Mouse (Mus musculus) layer of hippocampus, adult 18-20 months (tissue): ENCODE measurements around the gene Kptn. TPM values are rescaled to one million over a fixed set of nuclear protein-coding genes. Genes with fewer than 3 reads are reported as not detected.

Source experiments
- DNase-seq, 2 experiments: peaks; one replicate each; pipeline ENCODE4 v3.0.0; 2022; ENCODE audit warnings: low spot score in 2 of 2
- total RNA-seq, 2 experiments: library from RNA; stranded (reverse); gene quantifications; 2 replicates each; pipeline ENCODE4 v1.2.3; 2021

The Kptn gene
- total RNA-seq, 2 experiments from 2014 or later: 34.2 to 34.3 TPM

- no peak for DNase-seq
Measured at GRCm38 (mm10) chr7:16116418-16116817, 3.3 kb upstream of the Kptn start.

- DNase-seq: no peak
Measured at GRCm38 (mm10) chr7:16117100-16117499, 2.6 kb upstream of the Kptn start.

- no peak for DNase-seq
Measured at GRCm38 (mm10) chr7:16120262-16120600, 536 bp downstream of the Kptn start.

GRCm38 (mm10) chr7:16125829-16126228 is 6.1 kb downstream of the Kptn start:
- no peak for DNase-seq

GRCm38 (mm10) chr7:16128344-16128743 is 8.6 kb downstream of the Kptn start:
- DNase-seq: no peak

GRCm38 (mm10) chr7:16128899-16129298 is 9.2 kb downstream of the Kptn start:
- DNase-seq: no peak

GRCm38 (mm10) chr7:16129421-16129845 is 9.7 kb downstream of the Kptn start, which contains the start of gene Slc8a2:
Gene Slc8a2, plus strand, starts transcription at chr7:16129826.
- peak; percentile 88 to 93 for DNase-seq

- peak; percentile 63 to 69 for DNase-seq
Measured at GRCm38 (mm10) chr7:16129846-16130691, 10.4 kb downstream of the Kptn start.

GRCm38 (mm10) chr7:16130956-16131634 is 11.4 kb downstream of the Kptn start:
- no peak for DNase-seq

GRCm38 (mm10) chr7:16132161-16132581 is 12.5 kb downstream of the Kptn start:
- peak in 1 of 2 experiments; percentile 65 for DNase-seq

GRCm38 (mm10) chr7:16132926-16133325 is 13.2 kb downstream of the Kptn start:
- no peak for DNase-seq

- DNase-seq: no peak
Measured at GRCm38 (mm10) chr7:16133691-16134090, 14.0 kb downstream of the Kptn start.

- no peak for DNase-seq
Measured at GRCm38 (mm10) chr7:16134951-16135392, 15.3 kb downstream of the Kptn start.

- peak; percentile 76 to 84 for DNase-seq
Measured at GRCm38 (mm10) chr7:16146489-16147410, 27.1 kb downstream of the Kptn start.

GRCm38 (mm10) chr7:16147643-16148042 is 27.9 kb downstream of the Kptn start:
- no peak for DNase-seq

GRCm38 (mm10) chr7:16149241-16149640 is 29.5 kb downstream of the Kptn start:
- DNase-seq: peak; percentile 88 to 93

GRCm38 (mm10) chr7:16150191-16151145 is 30.8 kb downstream of the Kptn start:
- no peak for DNase-seq

GRCm38 (mm10) chr7:16153522-16153921 is 33.8 kb downstream of the Kptn start:
- DNase-seq: peak in 1 of 2 experiments; percentile 73

GRCm38 (mm10) chr7:16155132-16155872 is 35.6 kb downstream of the Kptn start:
- DNase-seq: no peak
